Mouse (Mus musculus) frontal cortex, postnatal 10 days (tissue): ENCODE data around the gene Plcb1.

Experiments
- DNase-seq, 2 experiments: peaks; one replicate each; pipeline ENCODE4 v3.0.0; 2022; ENCODE audit warnings: low spot score in 2 of 2, mixed read lengths in 1 of 2

Gene Plcb1

DNA sequence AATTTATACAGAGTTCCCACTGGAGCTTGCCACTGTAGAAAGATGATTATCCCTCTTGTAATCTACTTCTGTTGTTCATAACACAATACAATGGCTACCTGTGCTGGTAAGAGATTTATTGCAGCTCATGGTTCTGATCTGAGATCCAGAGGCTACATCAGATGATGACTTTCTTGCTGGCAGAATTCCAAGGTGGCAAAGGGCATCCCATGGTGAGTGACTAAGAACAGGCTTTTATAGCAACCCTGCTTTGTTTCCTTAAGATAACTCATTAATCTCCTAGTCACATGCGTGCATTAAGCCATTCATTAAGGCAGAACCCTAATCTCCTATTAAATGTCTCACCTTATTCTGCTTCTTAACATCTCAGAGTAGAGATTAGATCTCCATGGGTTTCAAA, 618.2 kb downstream of the Plcb1 start:
- no peak for DNase-seq

DNA sequence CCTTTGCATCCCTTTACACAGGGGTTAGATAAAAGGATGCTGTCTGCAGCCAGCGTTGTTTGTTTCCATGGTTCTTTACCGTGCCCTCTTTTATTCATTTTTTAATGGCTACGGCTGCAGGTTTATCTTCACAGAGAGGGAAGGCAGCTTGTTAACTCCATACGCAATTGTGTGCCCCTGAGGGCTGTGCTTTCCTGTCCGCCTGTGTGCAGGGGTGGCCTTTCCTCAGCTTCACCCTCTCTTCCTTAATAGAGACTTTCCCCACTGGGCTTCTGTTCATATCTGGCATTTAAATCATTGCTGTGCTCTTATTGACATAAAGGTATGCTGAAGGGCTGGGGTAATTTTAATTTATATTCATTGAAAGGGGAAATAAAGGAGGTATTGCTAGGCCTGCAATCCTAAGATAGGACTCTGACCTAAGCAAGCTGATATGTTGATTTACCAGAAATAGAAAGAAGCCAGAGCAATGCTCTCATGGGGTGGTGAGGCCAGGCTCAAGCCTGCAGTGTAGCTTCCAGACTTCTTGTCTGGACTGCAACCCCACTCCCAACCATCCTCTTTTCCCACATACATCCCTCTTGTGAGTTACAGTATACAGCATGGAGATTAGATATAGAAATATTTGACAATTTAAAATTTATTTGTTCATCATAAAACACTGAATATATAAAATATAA, 623.7 kb downstream of the Plcb1 start:
- DNase-seq: no peak

DNA sequence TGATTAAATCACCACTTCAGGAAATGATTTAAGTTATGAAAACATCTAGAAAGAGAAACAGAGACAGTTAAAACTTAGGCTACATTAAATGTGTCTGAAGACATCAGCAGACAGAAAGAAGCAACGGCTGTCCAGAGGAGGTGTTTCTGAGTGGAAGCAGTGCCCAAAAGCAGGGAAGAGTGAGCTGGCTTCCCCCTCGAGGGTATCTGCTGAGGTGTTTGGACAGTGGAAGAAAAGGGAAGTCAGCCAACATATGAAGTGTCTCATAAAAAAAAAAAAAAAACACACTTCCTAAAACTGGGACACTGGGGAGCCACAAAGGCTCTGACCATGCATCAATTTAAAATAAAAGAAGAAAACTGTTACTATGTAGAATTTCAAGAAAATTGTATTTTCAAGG, 625.8 kb downstream of the Plcb1 start:
- DNase-seq: no peak

DNA sequence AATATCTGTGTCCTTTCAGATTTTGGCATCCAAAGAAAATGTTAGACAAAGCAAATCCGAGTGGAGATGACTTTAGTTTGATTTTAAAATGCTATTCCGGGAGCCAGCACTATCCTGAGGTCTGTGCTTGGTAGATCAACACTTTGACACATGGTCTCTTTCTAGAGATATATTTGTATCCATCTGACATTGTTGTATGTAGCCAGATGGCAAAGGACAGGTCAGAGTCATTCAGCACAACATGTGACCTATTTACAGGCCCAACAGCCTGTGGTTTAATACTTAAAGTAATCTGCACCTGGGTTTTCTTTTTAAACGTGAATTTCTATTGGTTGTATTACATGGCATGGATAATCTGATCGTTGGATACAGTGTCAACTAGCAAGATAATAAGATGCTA, 629.3 kb downstream of the Plcb1 start:
- no peak for DNase-seq

DNA sequence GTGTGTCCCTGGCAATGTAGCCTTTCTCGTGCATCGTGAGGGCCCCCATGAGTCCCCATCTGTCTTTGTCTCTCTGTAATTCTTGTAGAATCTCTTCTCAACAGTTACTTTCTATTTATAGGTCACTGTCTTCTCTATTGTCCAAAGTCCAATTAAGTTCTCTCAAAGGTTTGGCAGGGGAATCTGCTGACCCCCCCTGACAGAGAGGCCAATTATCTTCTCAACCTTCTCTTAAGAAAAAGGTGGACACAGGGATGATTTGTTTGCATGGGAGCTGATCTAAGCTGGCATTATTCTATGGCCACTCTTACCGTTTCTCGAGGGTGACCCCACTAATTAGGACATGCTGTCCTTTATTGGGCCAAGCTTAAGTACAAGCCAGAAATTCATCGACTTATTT, 633.4 kb downstream of the Plcb1 start:
- DNase-seq: no peak

DNA sequence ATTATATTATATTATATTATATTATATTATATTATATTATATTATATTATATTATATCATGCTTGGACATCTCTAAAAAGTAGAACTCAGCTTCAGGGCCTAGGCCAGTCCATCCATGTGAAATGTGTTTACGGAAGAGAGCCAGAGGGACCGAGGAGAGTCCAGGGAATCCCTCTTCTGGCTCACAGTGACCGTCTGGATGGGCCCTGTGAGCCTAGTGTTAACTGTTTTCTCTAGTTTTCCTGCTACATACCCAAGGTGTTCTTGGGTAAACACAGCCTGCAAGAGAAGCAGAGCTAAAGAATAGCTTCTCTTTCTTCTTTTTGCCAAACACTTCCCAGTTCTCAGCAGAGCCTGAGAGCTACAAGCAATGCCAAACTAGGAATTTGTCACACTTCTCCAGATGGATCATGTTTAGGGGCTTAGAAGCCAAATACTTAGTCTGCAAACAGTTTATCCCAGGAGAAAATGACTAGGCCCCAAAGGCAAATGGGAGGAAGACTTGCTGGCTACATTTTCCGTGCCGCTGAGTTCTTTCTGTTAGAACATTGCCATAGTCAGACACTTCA, 649.2 kb downstream of the Plcb1 start:
- DNase-seq: no peak

DNA sequence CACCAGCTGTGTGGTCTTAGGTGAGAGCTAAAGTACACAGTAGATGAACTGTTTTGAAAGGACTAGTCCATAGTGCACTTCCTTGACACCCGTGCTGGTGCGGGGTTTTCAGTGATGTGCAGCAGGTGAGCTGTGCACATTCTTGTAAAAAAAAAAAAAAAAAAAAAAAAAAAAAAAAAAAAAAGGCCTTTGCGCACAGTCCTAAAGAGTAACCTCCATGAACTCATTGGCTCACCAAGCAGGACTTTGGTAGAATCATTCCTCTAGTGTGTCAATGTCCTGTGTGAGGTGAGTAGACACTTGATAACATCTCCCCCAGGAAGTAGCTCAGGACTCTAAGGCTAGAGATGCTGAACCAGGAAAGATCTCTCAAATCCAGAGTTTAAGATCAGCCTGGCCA, 653.2 kb downstream of the Plcb1 start:
- DNase-seq: no peak

DNA sequence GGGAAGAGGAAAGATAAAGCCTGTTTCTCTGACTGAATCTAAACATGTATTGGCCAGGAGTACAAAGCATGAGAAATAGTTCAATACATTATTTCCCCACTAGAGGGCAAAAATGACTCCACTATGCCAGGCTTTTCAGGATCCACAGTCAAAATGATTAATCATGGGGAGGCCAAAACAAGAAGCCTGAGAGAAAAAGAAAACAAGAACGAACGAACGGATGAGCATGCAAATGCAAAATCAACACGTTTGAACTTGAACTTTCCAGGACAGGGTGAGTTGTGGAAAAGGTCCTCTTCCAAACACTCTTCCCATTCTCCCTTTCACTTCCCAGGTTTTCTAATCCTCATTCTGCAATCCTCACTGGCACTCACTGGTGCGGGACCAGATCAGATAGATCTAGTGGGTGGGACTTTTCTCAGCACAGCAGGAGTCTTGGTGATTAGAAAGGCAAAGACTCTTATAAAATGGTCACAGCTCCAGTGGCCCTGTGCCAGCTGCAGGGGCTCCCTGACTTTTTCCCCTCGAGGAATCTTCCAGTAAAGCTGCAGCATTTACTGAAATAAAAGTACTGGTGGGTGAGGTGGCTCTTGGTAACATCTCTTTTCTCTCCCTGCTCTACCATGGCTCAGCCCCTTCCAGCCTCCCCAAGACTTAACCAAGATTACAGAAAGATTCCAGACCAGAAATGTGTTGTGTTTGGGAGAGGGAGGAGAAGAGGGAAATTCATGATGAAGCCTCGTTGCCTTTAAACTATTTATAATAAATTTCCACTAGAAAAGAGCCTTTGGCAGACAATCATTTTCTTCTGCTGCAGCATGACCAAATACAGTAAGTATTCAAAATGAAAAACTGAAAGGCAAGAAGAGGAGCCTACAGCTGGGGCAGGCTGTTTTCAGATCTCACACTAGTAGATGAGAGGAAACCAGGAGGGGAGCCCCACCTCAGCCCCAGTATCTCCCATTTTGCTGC, 654.0 kb downstream of the Plcb1 start:
- no peak for DNase-seq

DNA sequence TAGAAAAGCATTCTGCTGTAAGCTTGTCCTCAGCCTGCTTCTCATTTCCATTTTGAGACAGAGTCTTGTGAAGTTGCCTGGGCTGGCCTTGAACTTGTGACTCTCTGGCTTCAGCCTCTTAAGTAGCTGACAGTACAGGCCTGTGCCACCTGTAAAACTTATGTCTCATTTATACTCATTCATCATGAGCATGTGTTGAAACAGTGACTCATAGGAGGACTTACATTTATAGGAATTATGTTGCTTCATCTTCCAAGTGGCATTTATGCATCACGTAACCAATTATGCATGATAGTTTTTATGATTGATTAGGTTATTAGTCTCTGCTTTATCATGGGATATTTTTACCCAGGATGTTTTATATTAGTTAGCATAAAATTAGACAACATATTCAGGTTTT, 667.7 kb downstream of the Plcb1 start:
- no peak for DNase-seq

DNA sequence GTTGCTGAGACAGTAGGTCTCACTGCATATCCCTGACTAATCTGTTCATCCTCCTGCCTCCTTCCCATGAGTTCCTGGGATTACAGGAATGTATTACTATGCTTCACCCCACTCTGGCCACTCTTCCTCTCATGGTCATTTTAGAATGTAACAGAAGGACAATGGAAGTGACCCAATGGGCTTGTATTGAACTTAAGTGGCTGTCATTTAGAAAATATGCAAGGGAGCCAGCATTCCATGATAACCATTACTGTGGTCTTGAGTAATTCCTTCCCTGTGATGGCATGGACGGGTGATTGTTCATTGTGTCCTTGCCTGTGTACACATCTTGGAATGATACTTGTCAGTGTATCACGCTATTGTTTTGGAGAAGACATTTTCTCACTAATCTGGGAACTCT, 668.1 kb downstream of the Plcb1 start:
- DNase-seq: no peak

DNA sequence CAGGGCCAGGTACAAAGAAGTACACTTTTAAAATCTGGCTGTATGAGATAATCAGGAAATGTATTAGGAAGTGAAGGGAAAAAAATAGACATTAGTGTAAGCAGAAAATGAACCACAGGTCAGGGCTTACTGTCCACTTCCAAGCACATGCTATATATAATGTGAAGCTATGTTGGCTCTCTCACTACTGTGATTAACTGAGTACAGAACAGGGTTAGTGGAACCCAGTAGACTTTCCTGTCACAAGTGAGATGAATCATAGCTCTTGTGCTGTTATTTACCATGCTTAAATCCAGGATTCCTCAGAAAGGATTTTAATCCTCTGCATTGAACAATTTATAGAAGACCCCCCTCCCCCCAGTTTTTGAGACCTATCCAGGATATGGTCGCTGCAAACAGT, 668.6 kb downstream of the Plcb1 start:
- no peak for DNase-seq

DNA sequence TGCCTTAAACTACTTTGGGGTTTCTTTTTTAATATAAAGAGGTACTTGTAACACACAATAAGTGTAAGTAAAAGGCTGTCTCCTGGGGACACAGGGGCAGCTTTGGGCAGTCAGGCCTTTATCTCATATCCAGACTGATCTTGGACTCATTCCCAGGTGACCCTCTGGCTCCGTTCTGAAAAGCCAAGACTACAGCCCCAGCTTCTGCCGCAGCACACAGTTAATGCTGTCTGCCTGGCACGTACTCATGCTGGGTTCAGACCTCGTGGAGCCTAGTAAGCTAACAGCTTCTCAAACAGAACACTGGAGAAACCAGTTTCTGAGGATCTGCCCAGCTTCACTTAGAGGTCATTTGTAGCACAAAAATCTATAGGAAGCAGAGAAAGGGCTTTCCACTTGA, 682.0 kb downstream of the Plcb1 start:
- DNase-seq: no peak

DNA sequence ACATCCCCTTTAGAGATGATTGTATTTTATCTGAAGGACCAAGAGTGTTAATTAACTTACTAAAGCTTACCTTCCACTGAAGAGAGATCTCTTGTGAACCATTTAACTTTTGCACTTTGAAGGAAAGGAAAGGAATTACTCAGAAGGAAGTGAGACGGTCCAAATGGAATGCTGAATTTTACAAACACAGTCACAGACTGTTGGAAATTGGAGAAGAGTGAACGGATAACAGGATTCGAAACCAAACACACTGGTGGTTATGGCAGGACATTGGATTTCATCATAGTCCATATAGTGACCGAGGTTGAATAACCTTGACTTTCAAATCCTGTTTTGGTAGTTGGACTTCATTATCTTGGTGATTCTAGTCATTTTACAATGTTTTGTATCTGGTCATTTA, 688.2 kb downstream of the Plcb1 start:
- DNase-seq: no peak

DNA sequence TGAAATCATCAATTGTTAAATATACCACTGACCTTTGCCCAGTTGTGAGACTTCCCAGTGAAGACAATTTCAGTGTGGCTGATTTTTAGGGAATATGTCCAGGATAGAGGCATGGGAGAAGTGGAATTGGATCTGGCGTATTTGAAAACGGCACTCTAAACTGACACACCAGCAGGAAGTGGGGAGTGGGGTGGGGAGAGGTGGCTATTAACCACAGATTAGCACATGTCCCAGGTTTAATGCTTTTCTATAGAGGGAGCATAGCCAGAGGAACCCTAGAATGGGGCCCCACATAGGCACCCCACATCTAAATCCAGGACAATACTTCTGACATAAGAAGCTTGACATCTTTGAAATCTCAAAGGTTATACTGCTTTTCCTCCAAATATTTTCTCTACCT, 699.4 kb downstream of the Plcb1 start:
- no peak for DNase-seq

DNA sequence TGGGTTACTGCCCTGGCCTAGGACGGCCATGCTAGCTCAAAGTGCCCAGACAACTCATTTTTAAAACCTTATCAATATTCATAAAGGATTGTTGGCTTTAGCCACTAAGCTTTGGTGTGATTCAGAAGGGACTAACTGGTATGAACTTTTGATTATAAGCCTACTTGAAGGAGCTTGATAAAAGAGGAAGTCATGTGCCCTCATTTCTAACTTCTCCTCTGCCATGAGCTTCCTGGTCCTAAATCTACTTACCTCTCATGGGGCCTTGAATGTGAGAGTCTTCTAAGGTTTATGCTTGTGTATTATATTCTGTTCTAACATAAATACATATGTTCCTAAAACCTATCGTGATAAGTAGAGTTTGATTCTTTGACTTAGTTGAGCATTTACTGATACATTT, 702.4 kb downstream of the Plcb1 start:
- no peak for DNase-seq

DNA sequence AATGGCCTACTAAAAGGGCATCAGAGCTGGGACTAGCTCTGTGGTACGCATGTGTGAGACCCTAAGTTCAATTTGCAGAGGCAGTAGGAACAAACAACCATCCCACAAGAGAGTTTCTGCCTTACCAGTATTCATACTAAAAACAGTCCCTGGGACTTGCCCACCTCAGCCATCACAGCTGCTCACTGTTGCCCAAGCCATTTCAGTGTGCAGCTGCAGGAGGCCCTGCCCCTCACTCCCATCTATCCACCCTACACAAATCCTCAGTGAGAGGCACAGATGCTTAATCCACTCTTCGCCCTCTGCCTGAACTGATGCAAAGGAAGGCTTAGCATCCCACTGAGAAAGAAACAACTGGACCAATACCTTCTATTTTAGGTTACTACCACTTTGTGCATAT, 703.3 kb downstream of the Plcb1 start:
- no peak for DNase-seq

DNA sequence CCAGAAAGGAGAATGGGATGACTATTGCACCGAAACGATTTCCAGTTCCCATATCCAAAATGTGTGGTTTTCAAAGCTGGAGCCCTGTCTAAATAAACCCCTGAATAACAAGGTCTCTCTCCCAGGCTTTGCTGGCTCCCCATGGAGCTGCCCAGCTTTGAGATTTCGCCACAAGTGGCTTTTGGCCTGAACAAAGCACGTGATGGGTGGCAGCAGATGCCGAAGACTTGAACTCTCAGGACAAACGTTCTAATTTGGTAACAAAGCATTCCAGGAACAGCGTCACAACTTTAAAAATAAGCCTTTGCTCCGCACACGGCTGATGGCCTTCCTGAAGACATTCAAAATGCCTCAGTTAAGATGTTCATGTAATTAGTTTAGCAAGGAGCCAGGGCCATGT, 706.9 kb downstream of the Plcb1 start:
- no peak for DNase-seq

DNA sequence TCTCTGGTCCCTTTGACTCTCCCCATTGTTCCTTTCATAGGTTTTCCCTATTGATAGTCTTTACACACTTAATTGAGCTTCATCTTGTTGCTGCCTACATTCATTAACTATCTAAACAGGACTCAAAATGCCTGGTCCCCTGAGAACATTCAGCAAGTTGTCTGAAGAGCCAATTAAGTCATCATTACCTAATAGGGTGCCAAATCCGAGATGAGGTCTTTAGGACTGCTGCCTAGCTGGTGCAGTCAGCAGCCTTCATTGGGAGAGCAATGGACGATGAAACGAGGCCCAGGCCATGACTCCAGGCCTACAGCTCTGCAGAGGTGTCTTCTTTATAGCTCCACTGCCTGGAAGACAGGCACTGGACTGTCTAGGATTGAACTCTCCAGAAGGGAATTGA, 710.7 kb downstream of the Plcb1 start:
- no peak for DNase-seq

DNA sequence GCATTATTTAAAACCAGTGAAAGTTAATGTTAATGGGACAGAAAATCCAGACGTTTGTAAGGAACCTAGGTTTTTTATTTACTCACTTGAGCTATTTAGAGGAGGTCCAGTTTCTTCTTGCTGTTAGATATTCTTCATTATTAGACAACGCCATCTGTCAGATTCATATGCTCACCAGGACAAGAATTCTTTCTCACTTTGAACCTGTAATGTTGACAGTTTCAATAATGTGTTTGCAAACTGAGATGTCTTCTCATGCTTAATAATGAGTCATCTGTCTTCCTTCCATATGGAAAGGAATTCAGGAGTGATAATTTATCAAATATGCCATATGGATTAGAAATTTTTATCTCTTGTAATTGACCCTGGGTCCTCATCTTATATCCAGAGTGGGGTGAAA, 711.4 kb downstream of the Plcb1 start:
- DNase-seq: no peak

DNA sequence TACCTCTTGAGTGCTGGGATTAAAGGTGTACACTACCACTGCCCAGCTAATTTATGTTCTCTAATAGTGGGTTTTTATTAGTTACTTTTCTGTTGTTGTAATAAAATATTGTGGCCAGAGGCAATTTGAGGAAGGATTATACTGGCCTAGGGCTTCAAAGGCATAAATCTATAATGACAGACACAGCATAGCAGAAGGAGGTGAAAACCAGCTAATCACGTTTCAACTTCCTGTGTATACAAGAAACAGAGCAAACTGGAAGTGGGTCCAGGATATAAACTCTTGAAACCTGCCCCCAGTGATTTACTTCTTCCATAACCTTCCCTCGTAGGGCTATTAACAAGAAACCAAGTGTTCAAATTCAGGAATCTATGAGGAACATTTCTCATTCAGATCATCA, 715.0 kb downstream of the Plcb1 start:
- no peak for DNase-seq

DNA sequence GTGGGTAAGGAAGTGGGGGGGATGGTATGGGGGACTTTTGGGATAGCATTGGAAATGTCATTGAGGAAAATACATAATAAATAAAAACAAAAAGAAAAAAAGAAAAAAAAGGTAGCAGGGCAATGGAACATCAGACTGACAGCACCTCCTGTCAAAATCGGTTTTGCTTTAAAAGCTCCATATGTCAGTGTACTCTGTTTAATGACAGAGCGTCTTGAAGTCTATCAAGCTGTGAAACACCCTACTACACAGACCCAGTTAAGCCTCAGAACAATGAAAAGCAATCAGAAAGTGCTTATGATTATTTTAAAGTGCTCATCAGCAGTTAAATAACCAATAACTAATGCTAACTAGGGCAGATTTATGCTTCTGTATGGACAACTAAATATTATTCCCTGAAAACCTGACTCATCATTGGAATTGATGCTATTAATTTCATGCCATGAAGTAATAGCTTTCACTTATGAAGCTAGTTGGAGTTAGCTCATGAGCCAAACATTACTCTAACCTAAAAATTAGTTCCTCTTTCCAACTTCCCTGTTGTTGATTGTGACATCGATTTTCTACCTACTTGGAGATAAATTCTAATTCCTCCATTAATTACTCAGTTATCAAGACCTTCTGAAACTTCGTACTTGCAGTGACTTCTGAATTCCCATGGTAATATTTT, 717.6 kb downstream of the Plcb1 start:
- DNase-seq: no peak

DNA sequence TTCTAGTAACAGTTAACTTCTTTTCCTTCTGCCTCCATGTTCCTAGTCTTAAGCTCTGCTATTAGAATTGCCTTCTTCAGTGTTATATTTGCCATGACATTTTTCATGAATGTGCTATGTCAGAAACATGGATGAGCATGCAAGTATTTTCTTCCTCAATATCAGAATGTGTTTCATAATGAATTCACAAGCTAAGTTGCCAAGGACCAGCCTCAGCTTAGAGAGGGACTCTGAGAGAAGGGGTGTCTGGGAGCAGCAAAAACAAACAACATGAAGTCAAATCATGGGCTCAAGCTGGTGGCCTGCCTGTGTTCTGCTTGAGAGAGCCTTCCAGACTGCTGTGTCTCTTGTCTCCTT, 718.1 kb downstream of the Plcb1 start:
- no peak for DNase-seq

DNA sequence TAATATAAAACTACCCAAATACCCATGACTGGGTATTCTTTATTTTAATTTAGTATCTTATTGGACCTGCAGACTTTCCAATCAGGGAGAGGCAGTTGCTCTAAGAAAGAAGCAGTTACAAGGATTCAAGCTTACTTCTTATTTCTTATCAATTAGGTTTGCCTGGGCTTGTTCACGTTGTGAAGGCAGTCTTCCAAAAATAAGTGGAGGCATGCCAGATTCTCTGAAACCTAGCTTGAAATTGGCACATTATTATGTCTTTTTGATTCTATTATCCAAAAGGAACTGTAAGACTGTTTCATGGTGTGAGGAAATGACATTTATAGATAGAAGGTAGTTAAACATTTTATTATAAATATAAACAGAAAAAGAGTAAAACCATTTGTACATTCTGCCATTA, 721.2 kb downstream of the Plcb1 start:
- no peak for DNase-seq
